Mouse (Mus musculus) MEL-GATA-1-ER (cell line): ENCODE measurements around the gene Prdm13.

Experiments
- DNase-seq: peaks from one replicate; pipeline ENCODE4 v3.0.0-alpha.2; 2012; ENCODE audit warnings: low read depth; ENCODE audit errors: extremely low read depth

The Prdm13 gene

DNA sequence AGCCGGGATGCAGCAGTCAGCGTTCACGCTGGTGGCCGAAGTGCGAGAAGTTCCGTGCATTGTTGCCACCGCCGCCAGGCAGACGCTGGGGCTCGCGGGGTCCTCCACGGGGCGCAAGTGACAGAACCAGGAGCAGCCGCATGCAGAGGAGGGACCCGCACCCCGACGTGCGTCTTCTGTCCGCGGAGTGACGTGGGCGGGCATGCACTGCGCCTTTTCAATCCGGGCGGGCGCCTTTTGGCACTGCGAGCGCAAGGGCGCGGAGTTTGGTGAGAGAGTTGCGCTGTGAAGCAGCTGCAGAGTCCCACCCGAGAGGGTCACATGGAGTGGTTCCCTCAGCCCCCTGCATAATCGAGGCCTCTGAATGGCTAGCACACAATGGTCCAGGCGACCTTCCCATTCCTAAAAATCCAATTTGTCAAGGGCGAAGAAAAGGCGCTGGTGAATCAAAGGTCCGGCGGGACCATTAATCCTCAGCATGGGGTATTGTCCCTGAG, at the start of gene Prdm13:
Gene Prdm13, minus strand, starts transcription at position 369 of the 497 bp plus-strand sequence.
- DNase-seq: no peak

DNA sequence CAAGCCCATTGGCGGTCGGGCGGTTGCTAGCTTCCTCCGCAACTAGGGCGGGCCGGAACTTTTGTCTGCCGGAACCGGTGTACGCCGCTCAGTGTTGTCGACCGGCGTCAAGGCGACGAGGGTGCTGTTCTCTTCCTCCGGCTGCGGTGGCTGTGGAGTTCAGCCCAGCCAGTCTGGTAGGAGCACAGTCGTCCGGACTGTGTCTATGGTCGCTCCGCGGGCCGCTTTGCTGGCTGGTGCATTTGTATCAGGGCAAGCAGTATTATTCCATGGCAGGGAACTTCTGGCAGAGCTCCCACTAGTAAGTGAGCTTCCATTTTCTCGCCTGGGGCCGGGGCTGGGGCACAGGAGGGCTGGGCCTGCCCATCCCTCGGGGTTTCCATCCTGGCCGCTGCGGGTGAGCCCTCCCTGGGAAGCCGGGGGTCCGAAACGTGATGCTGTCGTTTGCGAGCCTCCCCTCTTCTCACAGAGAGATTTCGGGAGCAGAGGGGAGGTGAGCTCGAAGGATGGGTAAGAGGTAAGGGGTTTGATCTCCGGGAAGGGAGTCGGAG, 41.9 kb upstream of the Prdm13 start, which contains the start of gene Ccnc:
Gene Ccnc, plus strand, starts transcription at position 87 of the 551 bp plus-strand sequence.
- peak; percentile 85 for DNase-seq

DNA sequence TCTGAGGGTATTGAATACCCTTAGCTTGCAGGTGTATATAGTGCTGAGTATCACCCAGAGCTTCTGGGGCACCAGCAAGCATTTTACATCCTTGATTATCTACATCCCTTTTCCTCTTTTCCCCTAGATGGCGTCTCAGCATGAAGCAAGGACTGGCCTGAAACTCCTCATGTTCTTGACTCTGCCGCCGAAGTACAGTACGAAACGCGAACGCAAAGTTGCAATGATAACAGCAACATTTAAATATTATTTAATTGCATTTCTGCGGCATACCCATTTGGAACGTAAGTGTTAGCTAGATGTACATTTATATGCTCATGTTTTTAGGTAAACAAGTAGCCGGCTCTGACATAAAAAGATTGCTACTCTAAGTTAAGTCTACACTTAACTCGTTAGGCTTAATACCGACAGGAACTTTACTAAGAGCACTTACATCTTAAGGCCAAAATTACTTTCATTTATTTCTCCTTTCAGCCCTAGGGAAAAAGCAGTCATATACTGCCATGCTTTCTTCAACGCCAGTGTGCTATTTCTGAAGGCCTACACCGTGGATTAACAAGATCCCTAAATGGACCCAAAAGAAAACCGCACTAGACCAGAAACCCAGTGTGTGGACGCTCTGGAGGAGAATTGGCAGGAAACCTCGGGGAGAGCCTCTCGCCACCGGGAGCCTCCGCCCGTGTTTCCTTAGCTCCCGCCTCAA, 41.3 kb upstream of the Prdm13 start:
- peak; percentile 71 for DNase-seq

DNA sequence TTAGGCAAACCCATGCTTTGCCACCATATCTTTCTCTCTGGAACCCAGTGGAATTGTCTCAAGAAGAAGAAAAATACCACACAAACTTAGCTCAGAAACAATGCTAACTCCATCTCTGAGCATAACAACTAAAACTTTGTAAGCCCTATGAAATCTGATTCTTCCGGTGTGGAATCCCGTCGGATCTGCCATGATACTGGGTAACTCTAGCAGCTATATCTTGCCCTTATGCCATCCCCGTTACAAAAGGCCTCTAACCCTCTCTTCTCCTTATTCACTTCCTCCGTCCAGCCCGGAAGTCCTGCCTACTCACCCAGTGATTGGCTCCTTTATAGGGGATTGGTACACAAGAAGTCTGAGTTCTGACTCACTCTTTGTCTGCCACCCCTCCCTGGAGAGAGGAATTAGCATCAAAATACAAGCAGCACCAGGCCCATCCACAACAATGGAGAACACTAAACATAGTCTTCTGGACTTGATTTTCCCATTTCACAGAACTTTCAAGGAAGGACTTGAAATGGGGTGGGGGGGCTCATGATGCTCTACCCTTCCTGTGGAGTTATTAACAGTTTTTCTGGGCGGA, 37.1 kb upstream of the Prdm13 start:
- DNase-seq: no peak

DNA sequence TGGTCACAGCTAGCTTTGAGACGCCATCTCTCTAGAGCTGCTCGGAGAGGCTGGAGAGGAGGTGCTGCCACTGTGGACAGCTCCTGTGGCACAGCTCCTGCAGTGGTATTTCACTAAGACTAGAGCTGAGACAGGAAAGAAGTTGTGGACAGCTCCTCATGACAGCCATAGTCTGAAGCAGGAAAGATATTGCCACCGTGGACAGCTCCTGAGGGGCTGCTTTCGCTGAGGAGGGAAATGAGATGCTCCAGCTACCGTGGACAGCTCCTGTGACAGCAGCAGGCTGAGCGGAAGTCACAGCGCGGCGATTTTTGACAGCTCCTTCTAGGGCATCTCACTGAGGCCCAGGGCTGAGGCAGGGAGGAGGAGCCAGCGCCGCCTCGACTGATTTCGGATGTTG, 26.4 kb upstream of the Prdm13 start:
- DNase-seq: peak; percentile 71

DNA sequence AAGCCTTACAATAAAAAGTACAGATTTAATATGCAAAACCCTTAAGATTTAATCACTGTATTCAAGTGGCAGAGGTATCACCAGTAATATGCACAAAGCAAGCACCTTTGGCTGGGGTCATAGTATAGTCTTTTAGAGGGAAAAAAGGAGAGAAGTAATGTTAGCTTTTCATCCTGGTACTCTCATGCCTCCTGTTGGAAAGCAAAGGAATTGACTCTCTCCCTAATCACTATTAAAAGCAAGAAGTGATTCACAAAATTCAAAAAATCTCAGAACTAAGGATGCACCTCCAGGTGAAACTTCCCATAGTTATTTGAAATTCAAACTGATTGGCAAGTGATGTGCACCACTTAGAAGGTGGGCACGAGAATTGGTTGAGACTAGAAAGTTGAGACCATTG, 19.3 kb upstream of the Prdm13 start:
- no peak for DNase-seq

DNA sequence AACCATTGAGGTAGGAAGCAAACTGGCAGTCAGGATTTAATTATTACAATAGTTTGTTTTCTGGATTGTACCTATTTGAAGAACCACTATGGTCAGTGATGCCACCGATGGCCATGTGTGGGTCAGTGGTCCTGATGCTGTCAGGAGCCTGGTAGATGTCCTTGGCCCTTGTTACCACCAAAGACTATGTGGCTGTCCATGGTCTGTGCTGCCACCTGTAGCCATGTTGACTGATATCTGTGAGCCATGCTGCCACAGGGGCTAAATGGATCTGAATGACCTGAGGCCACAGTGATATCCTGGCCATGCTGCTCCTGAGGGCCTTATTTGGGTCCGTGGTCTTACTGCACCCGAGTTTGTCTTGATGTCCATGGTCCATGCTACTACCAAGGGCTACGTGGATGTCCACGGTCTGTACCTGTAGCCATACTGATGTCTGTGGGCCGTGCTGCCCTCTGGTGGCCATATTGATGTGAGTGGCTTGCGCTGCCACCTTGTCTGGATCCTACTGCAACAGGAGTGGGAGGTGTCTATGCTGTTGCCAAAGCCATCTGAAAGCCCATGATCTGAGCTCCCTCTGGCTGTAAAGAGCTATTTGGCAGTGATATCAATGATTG, 10.0 kb upstream of the Prdm13 start:
- no peak for DNase-seq

DNA sequence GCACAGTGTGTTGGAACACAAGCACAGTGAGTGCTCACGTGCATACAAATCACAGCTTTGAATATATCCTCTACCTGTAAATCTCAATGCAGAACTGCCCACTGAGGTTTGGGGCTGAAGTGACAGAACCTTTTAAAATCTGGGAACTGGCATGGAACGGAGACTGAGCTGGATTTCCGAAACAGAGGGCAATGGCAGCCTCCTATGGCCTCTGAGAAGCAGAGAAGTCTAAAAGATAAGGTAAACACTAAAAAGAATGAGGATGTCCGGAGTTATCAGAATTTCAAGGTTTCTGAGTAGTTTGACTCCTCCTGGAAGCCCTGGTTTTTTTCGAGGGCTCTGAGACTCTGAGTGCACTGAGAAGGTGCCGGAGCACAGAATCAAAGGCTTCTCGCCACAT, 4.5 kb upstream of the Prdm13 start:
- DNase-seq: no peak

DNA sequence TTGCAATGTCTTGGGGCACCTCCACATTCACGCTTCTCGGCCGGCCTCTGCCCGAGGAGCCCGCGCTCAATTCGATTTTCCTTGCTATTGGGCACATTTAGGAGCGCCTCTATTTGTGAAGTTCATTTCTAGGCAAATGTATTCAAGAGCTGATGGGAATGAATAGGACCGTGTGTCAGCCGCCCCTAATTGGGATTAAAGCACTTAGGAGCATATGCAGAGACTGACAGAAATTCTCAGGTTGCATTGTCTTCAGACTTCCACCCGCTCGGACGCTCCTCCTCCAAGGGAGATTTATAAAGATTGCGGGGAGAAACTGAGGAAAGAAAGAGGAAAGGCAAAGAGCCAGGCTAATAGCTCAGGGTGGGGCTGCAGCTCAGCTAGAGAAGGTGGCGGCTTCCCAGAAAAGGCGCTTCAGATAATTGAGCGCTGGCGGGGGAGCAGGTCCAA, 3.8 kb upstream of the Prdm13 start:
- no peak for DNase-seq

DNA sequence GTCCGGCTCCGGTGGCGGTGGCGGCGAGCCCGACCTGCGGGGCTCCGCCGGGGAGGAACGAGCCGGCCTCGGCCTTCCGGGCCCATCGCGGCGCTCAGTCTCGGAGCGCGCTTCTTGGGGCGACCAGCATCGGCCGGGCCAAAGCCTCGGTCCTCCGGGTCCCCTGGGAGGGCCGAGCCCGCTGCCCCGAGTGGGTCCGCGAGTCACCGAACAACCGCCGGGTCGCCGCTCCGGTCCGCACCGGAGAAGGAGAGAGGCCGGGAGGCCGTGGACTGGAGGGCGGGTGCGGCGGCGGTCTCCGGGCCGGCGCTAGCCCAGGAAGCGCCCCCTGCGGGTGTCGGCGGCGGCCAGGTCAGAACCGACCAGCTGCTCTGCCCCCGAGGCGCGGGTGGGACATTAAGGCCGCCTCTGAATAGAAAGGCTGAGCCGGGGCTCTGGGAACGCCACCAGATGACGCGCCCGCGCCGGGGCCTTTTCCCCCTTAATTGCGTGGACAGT, 3.0 kb upstream of the Prdm13 start:
- no peak for DNase-seq

DNA sequence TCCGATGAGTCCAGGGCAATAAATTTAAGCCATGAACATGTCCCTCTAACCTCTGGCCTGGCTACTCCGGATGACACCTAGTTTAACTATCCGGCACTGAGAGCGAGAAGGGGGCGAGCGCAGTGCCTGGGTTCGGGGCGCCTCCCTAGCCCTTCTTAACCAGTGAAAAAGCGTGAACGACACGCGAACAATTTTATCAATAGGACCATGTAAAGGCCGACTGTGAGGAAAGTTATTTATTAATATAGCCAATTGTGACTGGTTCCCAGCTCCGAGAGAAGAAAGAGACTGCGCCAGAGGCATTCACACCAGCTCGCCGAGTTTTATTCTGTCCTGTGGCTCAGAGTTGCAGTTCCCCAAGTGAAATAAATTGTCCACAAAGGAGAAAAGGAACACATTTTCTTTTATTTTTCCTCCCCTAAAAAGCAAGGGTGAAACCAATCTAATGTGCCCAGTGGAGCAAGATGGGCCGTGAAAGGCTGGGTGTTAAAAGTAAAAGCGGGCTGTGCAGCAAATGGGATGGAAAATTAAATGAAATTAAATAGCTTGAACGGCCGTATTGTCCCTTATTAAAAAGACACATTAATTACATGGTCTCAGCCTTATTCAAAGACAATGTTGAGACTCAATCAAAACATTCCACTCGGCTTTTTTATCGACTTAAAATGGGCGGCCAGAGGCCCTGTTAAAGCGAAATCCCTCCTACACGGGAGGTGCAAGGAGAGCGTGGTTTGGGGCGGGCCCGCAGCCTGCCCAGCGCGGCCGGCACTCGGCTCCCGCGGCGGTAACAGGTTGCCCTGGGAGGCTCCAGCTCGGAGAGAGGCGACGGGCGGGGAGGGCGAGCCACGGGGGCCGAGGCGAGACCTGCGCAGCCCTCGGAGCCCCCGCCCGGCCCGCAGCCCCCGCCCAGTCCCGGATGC, 2.3 kb upstream of the Prdm13 start:
- DNase-seq: no peak

DNA sequence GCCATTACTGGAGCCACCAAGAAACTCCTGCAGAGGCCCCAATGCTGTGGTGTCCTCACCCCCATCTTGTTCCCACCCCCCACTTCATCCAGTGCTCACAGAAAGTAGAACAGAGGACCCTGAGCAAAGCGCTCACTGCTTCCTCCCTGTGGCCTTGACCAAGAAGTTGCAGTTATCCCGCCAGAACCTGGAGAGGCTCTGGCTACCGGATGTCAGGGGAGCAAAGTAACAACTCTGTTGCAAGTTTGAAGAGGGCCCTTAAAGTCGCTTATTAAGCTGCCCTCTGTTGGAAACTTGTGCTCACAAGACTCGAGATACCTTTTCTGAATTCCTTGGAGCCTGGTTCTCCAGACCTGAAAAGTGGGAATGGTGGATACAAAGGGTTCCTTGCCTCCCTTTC, 1.2 kb upstream of the Prdm13 start:
- no peak for DNase-seq

DNA sequence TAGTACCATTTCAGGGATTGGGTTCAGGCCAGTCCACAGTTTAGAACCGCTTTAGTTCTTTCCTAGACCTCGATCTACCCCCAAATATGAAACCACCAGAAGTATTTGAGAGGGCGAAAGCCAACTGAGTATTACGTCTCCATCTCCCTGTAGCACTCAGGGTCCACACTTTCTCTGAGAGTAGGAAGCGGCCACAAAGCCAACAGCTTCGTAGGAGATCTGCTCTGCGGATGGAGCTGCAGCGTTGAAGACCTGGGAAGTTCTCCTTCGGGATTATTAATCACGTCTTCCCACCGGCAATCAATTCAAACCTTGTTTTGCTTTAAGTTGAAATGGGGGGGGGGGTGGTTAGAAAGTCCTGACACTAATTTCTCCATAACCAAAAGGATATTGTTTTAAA, 653 bp upstream of the Prdm13 start:
- DNase-seq: no peak

DNA sequence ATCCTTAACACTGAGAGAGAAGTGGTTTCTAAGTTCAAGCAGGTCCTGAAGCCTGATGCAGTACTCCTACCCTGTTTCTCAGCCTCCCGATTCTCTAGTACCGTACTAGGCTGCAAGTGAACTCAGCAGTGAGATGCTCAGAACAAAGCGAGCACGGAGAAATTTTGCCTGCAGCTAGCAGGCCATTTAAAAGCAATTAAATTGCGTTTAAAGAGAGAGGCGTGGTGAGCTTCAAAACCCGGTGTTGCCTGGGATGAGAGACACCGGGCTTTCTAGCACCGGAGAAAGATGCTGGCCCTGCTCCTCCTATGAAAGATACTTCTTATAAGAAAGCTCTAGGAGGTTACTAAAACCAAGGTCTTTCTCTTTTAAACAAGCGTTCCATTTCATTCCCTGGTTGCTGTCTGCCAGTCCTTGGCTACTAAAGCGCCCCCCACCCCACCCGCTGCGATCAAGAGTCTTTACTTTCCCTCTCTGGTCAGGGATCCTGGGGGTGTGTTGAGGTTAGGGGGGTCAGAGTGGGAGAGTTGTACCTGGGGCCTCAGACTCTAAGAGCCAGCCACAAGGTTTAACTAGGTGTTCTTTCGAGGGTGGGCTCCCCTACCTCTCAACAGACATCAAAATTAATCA, 1.3 kb downstream of the Prdm13 start:
- DNase-seq: no peak

DNA sequence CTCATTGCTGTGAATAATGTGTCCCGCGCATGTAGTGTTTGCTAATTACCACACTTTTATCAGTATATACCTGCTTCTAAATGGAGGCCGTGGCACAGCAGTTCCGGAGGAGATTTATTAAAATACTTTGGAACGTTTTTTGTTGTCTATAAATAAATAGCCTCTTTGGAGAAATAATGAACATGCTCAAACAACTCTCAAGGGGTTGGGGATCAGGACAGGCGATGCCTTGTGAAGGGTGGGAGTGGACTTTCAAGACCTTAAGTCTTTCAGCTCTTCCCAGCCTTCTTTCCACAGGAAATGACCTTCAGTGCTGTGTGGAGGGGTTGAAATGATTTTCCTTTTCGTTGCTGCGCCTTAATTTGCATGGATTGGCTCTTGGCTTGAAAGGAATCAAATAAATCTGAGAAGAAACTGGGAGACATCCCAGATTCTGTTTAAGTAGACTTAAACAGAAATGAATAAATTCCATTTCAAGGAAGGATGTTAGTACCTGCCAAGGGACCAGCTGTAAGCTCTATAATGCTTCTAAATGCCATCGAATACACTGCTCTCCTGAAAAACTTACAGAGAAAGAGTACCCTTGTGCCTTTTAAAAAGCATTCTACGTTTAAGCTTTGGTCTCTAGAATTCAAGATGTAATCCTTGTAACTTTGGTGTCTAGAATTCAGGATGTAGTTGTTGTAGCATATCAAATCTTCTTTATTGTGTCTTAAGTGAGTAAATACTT, 3.2 kb downstream of the Prdm13 start:
- DNase-seq: no peak

DNA sequence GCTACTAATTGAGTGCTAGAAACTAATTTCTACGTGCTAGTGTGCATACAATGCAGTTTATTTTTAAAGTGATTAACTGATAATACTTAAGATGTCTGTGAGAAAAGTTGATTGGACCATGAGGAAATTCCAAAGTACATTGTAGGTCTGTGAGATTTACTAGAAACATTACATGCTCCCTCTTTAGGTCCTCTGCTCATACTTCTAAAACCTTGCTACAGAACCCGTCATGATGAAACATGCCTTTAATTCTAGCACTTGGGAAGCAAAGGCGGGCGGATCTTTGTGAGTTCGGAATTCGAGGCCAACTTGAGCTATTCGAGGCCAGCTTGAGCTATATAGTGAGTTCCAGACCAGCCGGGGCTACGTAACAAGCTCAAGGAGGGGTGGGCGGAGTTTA, 4.8 kb downstream of the Prdm13 start:
- DNase-seq: no peak

DNA sequence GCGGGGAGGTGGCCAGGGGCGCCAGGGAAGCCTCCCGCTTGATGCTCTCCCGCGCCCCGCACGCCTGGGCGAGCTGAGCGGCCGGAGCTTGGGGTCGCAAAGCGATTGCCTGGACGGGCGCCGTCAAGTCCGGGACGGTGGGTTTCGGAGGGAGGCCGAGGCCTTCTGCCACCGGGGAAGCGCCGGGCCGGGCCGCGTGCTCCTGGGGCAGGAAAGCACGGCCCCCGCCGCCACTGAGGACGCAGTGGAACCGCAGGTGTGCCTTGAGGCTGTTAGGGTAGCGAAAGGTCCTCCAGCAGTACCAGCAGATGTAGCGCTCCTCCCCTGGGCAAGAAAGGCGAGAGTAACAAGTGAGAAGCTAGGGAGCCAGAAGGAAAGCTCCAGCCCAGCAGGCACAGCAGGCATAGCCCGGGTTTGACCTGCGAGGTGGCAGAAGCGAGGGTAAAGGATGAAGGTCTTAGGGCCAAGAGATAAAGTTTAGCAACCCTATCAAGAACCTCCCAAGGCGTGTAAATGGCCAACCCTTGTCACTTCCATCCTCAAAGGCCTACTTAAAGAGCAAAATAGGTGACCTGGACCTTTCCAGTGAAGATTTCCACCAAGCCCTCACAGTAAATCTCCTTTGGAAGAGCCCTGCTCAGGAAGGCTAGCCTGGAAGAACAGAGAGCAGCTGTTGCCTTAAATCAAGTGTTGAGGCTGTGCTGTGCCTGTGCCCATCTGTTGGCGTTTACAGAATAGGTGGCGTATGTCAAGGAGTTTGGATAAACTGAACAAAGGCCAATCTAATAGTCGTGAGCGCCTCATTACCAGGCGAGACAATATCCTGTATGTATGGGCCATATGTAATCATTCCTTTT, 5.9 kb downstream of the Prdm13 start:
- no peak for DNase-seq

DNA sequence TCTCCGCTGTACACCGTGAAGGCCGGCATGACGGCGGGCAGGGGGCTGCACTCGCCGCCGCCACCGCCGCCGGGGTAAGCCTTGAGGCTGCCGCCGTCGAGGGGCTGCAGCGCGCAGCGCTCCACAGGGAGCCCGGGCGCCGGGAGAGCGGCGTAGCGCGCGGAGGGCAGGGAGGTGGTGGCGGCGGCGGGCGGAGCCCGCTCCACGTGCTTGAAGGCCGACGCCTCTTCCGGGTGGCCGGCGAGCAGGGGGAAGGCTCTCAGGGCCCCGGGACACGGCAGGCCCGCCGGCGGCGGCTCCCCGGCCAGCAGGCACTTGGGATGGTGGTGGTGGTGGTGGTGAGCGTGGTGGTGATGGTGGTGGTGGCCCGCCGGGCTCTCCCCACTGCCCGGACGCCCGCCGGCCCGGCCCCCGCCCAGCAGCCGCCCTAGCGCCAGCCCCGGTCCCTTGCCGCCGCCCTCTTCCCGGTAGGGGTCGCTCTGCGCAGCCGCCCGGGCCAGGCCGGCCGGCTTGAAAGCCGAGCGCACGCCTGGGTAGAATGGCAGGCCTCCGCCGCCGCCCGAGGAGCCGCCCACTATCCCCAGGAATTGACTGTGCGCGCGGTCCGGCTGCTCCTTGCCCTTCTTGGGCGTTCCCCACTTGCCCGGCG, 6.7 kb downstream of the Prdm13 start:
- no peak for DNase-seq
